Mouse (Mus musculus): ENCODE measurements at regions not wholly inside any gene's neighbourhood (a gene's known extent, or its start where the extent isn't known, plus 50 kb on each side); places are given as distances from the start of the nearest gene placed in this dataset.

DNA sequence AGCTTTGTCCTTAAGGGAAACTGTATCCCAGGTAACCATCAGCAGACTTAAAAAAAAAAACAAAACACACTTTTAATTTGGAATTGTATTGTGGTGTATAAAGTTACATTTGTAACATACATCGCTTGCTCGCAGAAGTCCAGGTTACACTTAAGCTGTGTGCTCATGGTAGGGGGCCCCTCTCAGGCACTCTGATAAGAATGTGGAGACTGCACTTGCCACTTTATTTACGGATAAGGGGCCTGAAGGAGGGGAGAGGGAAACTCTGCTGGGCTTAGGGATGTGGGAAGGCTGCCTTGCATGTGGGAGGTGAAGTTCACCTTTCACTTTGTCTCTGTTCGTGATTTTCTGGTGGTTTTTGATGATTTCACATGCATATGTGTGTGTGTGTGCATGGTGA, 58.7 kb downstream of the Ccdc185 start:
- no peak for DNase-seq (ENCODE audit: low spot score)

DNA sequence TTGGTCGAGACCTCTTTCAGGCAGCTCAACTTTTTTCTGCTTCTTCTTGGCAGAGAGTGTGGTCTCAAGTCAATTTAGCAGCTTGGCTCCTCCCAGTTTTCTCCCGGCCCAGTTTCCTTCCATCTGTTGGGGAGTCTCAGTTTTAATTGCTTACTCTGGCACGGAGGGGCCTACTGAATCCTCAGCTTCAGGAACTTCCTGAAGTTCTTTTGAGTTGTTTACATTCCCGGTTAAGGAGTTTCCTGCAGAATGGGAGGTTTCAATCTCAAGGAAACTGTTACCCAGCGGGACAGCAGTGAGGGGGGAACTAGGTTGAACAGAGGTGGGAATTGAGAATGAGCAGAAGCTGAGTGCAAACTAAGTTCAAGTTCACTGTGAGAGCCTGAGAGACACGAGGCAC, 59.2 kb downstream of the Ccdc185 start:
- no peak for DNase-seq (ENCODE audit: low spot score)

DNA sequence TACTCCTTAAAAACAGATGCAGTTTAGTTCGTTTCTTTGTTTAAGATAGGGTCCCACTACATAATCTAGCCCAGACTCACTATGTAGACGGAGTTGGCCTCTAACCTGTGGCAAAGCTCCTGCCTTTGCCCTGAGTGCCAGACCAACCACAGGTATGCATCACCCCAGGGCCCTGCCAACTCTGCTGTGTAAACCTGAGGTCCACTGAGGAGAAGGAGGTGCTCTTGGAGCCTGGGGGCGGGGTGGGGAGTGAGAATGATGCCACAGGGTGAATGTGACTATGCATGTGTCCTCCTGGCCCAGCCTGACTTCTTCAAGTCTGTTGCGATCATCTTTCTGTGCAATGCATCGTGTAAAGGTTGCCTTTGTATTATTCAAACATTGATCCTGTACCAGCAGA, 61.8 kb downstream of the Ccdc185 start:
- DNase-seq (ENCODE audit: low spot score): no peak

DNA sequence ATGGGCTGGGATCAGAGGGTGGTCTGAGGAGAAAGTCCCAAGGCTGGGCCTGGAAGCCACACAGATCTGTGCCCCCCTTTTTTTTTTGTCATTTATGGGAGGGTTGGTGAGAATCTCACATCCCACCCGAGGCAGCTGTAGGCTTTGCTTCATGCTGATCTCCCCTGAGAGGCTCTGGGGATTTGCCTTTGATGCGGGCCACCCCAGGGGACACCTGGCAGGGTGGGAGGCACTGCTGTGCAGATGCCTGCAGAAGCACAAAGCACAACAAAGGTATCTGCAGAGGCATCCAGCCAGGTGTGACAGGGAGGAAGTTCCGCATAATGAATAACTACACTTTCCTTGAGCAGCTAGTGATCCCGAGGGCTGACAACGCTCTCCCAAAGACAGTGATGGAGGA, 62.7 kb downstream of the Ccdc185 start:
- DNase-seq (ENCODE audit: low spot score): peak; percentile 84

DNA sequence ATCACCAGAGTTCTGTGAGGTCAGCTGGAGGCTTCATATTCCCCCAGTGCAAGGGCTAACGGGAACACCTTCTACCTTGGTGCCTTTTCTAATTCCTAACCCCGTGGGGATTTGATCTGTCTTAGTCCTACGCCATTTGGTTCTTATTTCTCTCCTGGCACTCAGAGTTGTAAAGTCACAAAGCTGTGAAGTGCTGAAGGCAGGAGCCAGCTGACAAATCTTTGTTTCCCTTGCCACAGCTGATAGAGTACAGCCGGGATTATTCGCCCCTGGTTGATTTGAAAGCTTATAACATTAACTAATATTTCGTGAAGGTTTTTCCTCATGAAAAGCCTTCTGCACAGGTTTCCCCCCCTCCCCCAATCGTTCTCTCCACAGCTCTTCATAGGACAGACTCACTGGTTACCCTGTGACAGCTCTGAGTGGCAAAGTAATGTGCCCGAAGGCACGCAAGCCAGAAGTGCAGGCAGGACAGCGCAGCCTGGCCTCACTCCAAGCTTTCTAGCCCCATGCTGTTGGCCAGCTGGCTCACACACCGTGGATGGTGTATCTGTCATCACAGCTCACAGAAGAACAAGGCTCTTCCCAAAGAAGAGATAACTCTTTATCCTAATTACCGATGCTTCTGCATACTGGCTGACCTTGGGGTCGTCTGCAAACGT, 66.3 kb downstream of the Ccdc185 start:
- DNase-seq (ENCODE audit: low spot score): no peak

Measured in thymus, postnatal 0 days (tissue).